12 mouse cellular contexts compared by ENCODE assay signal in the genomic region with DNA sequence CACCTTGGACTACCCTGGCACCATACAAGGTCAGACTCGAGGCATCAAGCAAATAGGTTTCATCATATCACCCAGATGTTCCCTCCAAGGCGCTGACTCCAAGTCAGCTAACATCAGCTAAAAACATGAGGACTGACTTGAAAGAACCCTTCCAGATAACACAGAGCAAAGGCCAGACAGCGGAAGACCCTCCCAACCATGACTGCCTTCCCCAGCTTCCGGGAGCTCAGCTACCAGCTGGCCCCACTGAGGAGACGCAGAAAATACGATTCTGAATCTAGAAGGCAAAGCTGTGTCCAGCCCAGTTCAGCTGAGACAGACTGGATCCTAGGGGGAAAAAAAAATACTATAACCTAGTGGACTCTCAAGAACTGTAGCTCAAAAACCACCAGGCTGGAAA.
DNase-seq lines count a peak whose midpoint lies in the region; ATAC-seq and TF ChIP-seq lines count a peak whose summit lies in the region.
"Had no signal": no experiment of that assay in that cellular context is flagged by ENCODE, and none has a peak within 500 bp of the region (broad histone marks: within the 10 kb centered on the region; RNA-seq: fewer than 3 reads in every experiment).

No protein-coding gene starts in this region.

- H3K27me3 ChIP-seq in heart, embryonic 11.5 days (ENCODE audit: control insufficient read depth, insufficient read depth, low read length), result no peaks in the 10 kb centered on the region
- no peaks in the 10 kb centered on the region for H3K27me3 ChIP-seq in lung, embryonic 14.5 days (ENCODE audit: insufficient read depth, low read length)
- H3K27me3 ChIP-seq in heart, embryonic 16.5 days (ENCODE audit: control insufficient read depth, insufficient read depth, low read length), result no peaks in the 10 kb centered on the region
- no peaks in the 10 kb centered on the region for H3K27me3 ChIP-seq in liver, postnatal 0 days (ENCODE audit: insufficient read depth, low read length)

- TF ChIP-seq CTCF in lung, embryonic 14.5 days (IDR thresholded peaks at IDR 0.05; ENCODE audit: low read depth), result no peak
- TF ChIP-seq CTCF in liver, postnatal 0 days (IDR thresholded peaks at IDR 0.05; ENCODE audit: low read depth), result no peak

- peaks cover 41% of the 10 kb centered on the region for H3K4me1 ChIP-seq in heart, embryonic 11.5 days (ENCODE audit: control insufficient read depth, insufficient read depth, low read length)
- peaks cover 25% of the 10 kb centered on the region for H3K4me1 ChIP-seq in lung, embryonic 14.5 days (ENCODE audit: insufficient read depth)
- H3K4me1 ChIP-seq in heart, embryonic 16.5 days (ENCODE audit: control insufficient read depth, insufficient read depth, low read length), result peaks cover 48% of the 10 kb centered on the region
- peaks cover 35% of the 10 kb centered on the region for H3K4me1 ChIP-seq in liver, postnatal 0 days (ENCODE audit: insufficient read depth)

- 43% methylated on average over 6 of the region's 6 CpGs for WGBS in heart, embryonic 11.5 days (ENCODE audit: insufficient replicate concordance)
- 45% methylated on average over 6 of the region's 6 CpGs for WGBS in lung, embryonic 14.5 days
- 57% methylated on average over 6 of the region's 6 CpGs for WGBS in heart, embryonic 16.5 days
- WGBS in liver, postnatal 0 days (ENCODE audit: insufficient replicate concordance), result 54% methylated on average over 6 of the region's 6 CpGs

- no peaks in the 10 kb centered on the region for H3K9me3 ChIP-seq in heart, embryonic 11.5 days (replicated peaks; ENCODE audit: control insufficient read depth, low read length)
- no peaks in the 10 kb centered on the region for H3K9me3 ChIP-seq in lung, embryonic 14.5 days (ENCODE audit: low read depth, low read length)
- no peaks in the 10 kb centered on the region for H3K9me3 ChIP-seq in heart, embryonic 16.5 days (replicated peaks; ENCODE audit: control insufficient read depth, low read length)
- H3K9me3 ChIP-seq in liver, postnatal 0 days (ENCODE audit: low read length), result no peaks in the 10 kb centered on the region
- H3K9me3 ChIP-seq: G1E had no signal

- no peak for DNase-seq in heart, postnatal 36 days
- DNase-seq in lung, embryonic 14.5 days, result peak; percentile 39
- no peak for DNase-seq in lung, postnatal 36 days
- DNase-seq in liver, postnatal 0 days, result no peak
- no peak for DNase-seq in urinary bladder, adult 18-20 months (ENCODE audit: low spot score in 2 of 2)
- DNase-seq: adrenal gland, postnatal 14 days; cerebellum, postnatal 25 days had no signal

- intact Hi-C loops in heart, postnatal 36 days (cut with DNase I), result no loop called here

- peak; percentile 31; the same call in 1 of the 2 replicates for TF ChIP-seq EP300 in liver, postnatal 0 days (IDR thresholded peaks at IDR 0.05; ENCODE audit: low read depth)

- ATAC-seq in heart, embryonic 11.5 days (replicated peaks; ENCODE audit: insufficient number of reproducible peaks, low FRiP score, low TSS enrichment), result no peak
- no peak; the same call in 1 of the 2 replicates for ATAC-seq in lung, embryonic 14.5 days (ENCODE audit: insufficient read depth)
- ATAC-seq in heart, embryonic 16.5 days (replicated peaks; ENCODE audit: extremely low read depth, insufficient read depth, low FRiP score), result no peak
- ATAC-seq in liver, postnatal 0 days, result peak; percentile 20; the same call in 1 of the 2 replicates
- no peak for ATAC-seq in cerebellum, adult (ENCODE audit: insufficient number of reproducible peaks, low FRiP score, low TSS enrichment)
- ATAC-seq: inflammation-experienced regulatory T-cells, adult 6 months had no signal

- H3K36me3 ChIP-seq in heart, embryonic 11.5 days (ENCODE audit: control insufficient read depth, insufficient read depth, low read length), result no peaks in the 10 kb centered on the region
- no peaks in the 10 kb centered on the region for H3K36me3 ChIP-seq in lung, embryonic 14.5 days (ENCODE audit: insufficient read depth)
- no peaks in the 10 kb centered on the region for H3K36me3 ChIP-seq in heart, embryonic 16.5 days (ENCODE audit: control insufficient read depth, insufficient read depth)
- no peaks in the 10 kb centered on the region for H3K36me3 ChIP-seq in liver, postnatal 0 days (replicated peaks; ENCODE audit: insufficient read depth, low read length)
- H3K36me3 ChIP-seq: G1E had no signal

- H3K9ac ChIP-seq in heart, embryonic 11.5 days (ENCODE audit: low read depth, low read length), result no peak overlapping the region
- H3K9ac ChIP-seq in lung, embryonic 14.5 days, result no peak overlapping the region
- no peak overlapping the region for H3K9ac ChIP-seq in heart, embryonic 16.5 days (ENCODE audit: low read length)
- no peak overlapping the region for H3K9ac ChIP-seq in liver, postnatal 0 days (replicated peaks)

- H3K4me3 ChIP-seq in heart, embryonic 11.5 days (ENCODE audit: low read depth, low read length), result no peak overlapping the region
- H3K4me3 ChIP-seq in lung, embryonic 14.5 days (ENCODE audit: low read depth, low read length), result no peak overlapping the region
- H3K4me3 ChIP-seq in heart, embryonic 16.5 days (ENCODE audit: low read length), result no peak overlapping the region
- no peak overlapping the region for H3K4me3 ChIP-seq in liver, postnatal 0 days (ENCODE audit: low read depth, low read length)

- H3K4me2 ChIP-seq in heart, embryonic 11.5 days, result no peak overlapping the region
- no peak overlapping the region for H3K4me2 ChIP-seq in lung, embryonic 14.5 days
- no peak overlapping the region for H3K4me2 ChIP-seq in heart, embryonic 16.5 days (ENCODE audit: low read depth, low read length)
- no peak overlapping the region for H3K4me2 ChIP-seq in liver, postnatal 0 days (ENCODE audit: low read depth, low read length)

- H3K27ac ChIP-seq in heart, embryonic 11.5 days (ENCODE audit: low read depth, low read length), result peak overlapping the region; percentile 62
- no peak overlapping the region; the same call in 1 of the 2 replicates for H3K27ac ChIP-seq in lung, embryonic 14.5 days (ENCODE audit: low read depth)
- H3K27ac ChIP-seq in heart, embryonic 16.5 days (ENCODE audit: low read length), result peak overlapping the region; percentile 47
- 0 out of 2 replicates have a peak overlapping the region, but pooled peaks have one; percentile 5 for H3K27ac ChIP-seq in liver, postnatal 0 days (ENCODE audit: low read depth)
